Mouse (Mus musculus) liver, adult (tissue): ENCODE measurements around the gene Ptprn2.

Experiments used
- GATA4 ChIP-seq: IDR thresholded peaks from 2 replicates; pipeline ENCODE4 v1.6.1; 2014; ENCODE audit warnings: mild to moderate bottlenecking, low read length; ENCODE audit not compliant: insufficient replicate concordance

Ptprn2 gene

GRCm38 (mm10) chr12:117312079-117312478 is 826.6 kb downstream of the Ptprn2 start:
- TF ChIP-seq GATA4, result no peak

GRCm38 (mm10) chr12:117314987-117315386 is 829.5 kb downstream of the Ptprn2 start:
- TF ChIP-seq GATA4, result no peak

GRCm38 (mm10) chr12:117315661-117316060 is 830.1 kb downstream of the Ptprn2 start:
- no peak for TF ChIP-seq GATA4

GRCm38 (mm10) chr12:117318229-117318628 is 832.7 kb downstream of the Ptprn2 start:
- TF ChIP-seq GATA4, result no peak

- no peak for TF ChIP-seq GATA4
Measured at GRCm38 (mm10) chr12:117323017-117323416, 837.5 kb downstream of the Ptprn2 start.
